Mouse (Mus musculus) right cerebral cortex, postnatal 36 days (tissue): ENCODE measurements around the gene Cltc.

Source experiments
- DNase-seq, 2 experiments: peaks; one replicate each; pipeline ENCODE4 v3.0.0; 2022; ENCODE audit warnings: low spot score in 2 of 2, mixed read lengths in 1 of 2

Cltc gene

DNA sequence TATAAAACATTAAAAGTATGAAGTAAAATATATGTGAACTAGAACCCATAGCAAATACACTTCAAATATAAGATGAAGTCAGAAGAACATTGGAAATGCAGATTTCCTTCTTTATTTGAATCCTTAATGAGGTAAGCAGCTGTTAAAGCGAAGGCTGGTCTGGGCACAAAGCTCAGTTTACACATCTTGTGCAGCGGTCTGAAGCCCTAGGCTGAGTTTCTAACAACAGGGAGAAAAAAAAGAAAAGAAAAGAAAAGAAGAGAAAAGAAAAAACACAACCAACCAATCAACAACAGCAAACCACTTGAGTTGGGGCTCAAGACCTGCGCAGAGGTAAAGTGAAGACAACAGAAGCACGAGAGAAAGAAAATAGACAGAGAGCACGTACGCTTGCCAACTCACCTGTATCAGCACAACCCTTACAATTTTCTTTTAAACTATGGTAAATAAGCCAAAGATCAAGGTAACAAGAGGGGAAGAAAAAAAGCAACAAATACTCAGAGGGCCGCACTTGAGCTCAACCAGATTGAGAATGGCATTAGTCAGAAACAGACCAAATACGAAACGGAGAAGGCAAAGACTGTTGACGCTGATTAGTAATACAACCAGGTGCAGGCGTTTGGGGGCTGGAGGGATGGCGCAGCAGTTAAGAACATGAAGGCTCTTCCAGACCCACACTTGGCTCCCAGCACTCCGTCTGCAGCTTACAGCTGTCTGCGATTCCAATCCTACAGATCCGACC lies 109.5 kb downstream of the Cltc start:
- DNase-seq = no peak

GRCm38 (mm10) chr11:86646885-86647459 lies 110.4 kb downstream of the Cltc start:
- DNase-seq = no peak

DNA sequence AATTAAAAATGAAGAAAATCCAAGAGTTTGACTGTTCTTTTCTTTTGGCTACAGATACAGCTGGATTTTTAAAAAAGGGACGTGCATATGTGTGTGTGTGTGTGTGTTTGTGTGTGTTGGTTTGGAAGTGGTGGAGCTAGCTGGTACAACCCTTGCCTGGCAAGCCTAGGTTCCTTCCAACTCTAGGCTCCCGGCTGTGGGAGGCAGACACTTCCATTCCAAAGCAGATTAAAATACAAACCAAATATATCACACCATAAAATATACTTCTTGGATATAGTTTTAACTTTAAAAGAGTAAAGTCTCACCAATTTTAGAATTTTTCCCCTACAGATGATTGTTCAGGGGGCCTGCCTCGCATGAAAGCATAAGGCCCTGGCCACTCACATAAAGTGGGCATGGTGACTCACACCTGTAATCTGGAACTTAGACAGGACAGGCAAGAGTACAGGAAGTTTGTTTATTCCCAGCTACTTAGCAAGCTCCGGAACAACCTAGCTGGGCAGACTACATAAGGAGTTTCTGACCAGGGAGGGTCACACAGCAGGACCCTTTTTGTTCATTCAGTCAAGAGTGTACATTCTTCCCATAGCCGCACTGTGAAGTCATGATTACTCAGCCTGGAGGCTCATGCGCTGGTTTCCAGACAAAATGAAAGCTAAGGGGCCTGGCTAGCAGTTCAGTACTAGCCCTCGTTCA lies 111.1 kb downstream of the Cltc start:
- DNase-seq = no peak

DNA sequence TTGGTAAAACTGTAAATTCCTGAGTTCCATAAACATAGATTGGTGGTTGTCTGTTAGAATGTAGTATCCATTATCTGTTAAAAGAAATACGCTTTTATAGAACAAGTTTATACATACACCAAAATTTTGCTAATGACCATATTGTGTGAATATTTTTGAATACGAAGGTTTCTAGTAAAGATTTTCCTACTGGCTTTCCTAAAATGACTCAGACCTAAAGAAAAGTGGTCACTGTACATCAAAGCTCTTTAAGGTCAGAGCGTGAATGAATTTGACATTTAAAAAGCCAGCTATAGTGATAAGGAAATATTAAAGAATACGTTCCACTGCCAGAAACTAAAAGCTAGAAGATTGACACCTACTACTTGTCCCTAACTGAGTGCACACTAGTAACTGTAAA lies 112.8 kb downstream of the Cltc start:
- no peak for DNase-seq
